Mouse (Mus musculus): ENCODE results near the gene Gm7298.
"Not testable (repeated sequence)": the region's sequence is repeated elsewhere in the genome, so short reads cannot be mapped to it uniquely, and the experiment has no call there.

The Gm7298 gene

DNA sequence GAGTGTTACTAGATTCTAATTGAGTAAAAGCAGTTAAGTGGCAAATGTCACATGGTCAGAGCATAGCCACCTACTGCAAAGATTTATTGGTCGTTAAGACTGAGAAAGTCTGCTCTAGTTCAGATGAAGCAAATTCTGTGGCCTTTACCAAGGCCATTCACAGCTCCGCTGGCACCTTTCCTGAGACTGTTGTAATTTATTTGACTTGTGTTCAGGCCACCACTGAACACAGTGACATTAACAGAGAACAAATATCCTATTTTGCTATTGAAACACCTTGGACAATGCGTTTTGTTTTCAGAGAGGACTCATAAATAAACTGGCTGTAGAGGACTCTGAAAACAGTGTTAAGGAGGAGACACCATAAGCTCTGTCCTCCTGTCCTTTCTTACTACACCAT is at the start of gene Gm7298:
Gm7298 (plus strand) TSS at position 301 of the 400 bp plus-strand sequence.
- no peak for DNase-seq

DNA sequence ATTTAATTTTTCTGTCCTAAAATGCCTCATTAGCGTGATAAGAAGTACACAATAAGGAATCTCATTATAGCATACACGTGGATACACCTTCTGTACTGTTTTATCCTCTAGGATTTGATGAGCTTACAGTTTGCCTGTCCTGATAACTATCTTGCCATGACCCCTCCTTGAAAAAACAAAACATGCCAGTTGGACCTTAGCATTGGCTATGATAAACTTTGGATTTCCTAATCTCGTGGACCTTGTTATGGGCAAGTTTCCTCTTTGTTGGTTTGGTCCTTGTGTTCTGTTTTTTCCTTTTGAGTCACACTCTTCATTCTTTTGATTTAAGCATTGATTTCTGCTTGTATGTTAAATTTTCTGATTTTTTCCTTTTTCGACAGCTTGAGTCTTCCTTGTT is 95.3 kb downstream of the Gm7298 start:
- DNase-seq, result no peak

DNA sequence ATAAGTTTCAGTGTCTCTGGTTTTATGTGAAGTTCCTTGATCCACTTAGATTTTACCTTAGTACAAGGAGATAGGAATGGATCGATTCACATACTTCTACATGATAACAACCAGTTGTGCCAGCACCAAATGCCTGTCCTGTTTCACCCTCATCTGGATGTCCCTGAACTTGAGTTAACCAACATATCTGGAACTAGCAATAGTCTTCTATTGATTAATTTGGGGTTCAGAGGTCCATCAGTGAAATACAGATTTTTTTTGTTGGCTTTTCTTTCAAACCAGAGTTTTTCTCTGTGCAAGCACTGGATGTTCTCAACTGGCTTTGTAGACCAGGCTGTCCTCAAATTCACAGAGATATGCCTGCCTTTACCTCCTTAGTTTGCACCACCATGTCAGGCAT is 103.6 kb downstream of the Gm7298 start:
- no peak for DNase-seq

DNA sequence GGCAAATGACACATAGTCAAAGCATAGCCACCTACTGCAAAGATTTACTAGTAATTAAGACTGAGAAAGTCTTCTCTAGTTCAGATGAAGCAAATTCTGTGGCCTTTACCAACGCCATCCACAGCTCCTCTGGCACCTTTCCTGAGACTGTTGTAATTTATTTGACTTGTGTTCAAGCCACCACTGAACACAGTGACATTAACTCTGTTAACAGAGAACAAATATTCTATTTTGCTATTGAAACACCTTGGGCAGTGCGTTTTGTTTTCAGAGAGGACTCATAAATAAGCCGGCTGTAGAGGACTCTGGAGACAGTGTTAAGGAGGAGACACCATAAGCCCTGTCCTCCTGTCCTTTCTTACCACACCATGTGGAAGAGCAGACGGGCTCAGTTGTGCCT is 105.5 kb downstream of the Gm7298 start, which contains the start of gene Mug1:
Mug1 (plus strand) TSS at position 271 of the 400 bp plus-strand sequence.
- DNase-seq, result not testable (repeated sequence)
